Mouse (Mus musculus): ENCODE measurements around the gene Lzts2. TPM values are rescaled to one million over a fixed set of nuclear protein-coding genes. Genes with fewer than 3 reads are reported as not detected.

Lzts2 gene
- polyA plus RNA-seq, 1 experiment from 2014 or later: 69.1 TPM

GRCm38 (mm10) chr19:44988321-44988720, 25.9 kb upstream of the Lzts2 start:
- H3K4me3 ChIP-seq: peak overlapping the region; percentile 80
- peaks cover 32% of the 10 kb centered on the region for H3K27me3 ChIP-seq (ENCODE audit: insufficient read depth, poor library complexity, severe bottlenecking)
- DNase-seq (ENCODE audit: low spot score): no peak
- H3K36me3 ChIP-seq: peaks cover 6% of the 10 kb centered on the region; the same call in 1 of the 2 replicates
- WGBS: 26% methylated on average over 9 of the region's 9 CpGs
- peaks cover 49% of the 10 kb centered on the region for H3K4me1 ChIP-seq (replicated peaks)
- H3K27ac ChIP-seq: peak overlapping the region; percentile 88
- no peaks in the 10 kb centered on the region for H3K9me3 ChIP-seq

DNA sequence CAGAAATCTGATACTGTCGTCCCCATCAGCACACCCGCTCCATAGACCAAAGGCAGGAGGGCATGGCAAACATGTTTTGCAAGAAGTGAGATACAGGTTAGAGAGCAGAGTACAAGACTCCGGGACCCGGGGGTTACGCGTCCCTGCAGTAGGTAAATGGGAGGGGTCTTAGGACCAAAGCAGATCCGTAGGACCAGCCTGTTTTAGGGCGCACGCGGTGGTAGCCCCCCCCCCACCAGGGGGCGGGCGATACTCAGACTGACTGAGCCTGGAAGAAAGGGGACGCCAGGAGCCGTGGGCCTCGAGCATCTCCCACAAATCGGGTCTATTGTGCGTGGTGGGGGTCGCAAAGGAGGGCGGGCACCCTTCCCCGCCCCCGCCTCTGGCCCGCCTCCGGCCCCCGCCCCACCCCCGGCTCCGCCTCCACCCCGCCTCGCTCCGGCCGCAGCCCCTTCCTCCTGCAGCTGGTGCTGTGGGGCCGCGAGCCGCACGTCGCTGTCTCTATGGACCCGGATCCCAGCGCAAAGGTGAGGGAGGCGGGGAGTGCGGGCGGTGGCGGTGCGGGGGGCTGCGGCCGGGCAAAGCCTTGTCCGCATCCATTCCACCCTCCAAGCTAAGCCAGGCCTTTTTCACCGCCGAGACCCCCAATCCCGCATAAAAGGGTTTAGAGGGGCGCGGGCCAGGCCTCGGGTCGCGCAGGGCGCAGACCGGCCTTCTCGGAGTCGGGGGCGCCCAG, 25.2 kb upstream of the Lzts2 start, which contains the start of gene Sema4g:
TSS of gene Sema4g (plus strand) at position 271 of the 736 bp plus-strand sequence.
- WGBS: under 1% methylated on average over 53 of the region's 58 CpGs
- peak within 1 kb of the TSS; percentile 80 for H3K4me3 ChIP-seq
- no peaks in the 10 kb centered on the region for H3K9me3 ChIP-seq
- H3K4me1 ChIP-seq (replicated peaks): peaks cover 49% of the 10 kb centered on the region
- H3K27me3 ChIP-seq (ENCODE audit: insufficient read depth, poor library complexity, severe bottlenecking): peaks cover 32% of the 10 kb centered on the region
- DNase-seq (ENCODE audit: low spot score): peak; percentile 63
- peaks cover 3% of the 10 kb centered on the region; the same call in 1 of the 2 replicates for H3K36me3 ChIP-seq
- peak within 1 kb of the TSS; percentile 88 for H3K27ac ChIP-seq

DNA sequence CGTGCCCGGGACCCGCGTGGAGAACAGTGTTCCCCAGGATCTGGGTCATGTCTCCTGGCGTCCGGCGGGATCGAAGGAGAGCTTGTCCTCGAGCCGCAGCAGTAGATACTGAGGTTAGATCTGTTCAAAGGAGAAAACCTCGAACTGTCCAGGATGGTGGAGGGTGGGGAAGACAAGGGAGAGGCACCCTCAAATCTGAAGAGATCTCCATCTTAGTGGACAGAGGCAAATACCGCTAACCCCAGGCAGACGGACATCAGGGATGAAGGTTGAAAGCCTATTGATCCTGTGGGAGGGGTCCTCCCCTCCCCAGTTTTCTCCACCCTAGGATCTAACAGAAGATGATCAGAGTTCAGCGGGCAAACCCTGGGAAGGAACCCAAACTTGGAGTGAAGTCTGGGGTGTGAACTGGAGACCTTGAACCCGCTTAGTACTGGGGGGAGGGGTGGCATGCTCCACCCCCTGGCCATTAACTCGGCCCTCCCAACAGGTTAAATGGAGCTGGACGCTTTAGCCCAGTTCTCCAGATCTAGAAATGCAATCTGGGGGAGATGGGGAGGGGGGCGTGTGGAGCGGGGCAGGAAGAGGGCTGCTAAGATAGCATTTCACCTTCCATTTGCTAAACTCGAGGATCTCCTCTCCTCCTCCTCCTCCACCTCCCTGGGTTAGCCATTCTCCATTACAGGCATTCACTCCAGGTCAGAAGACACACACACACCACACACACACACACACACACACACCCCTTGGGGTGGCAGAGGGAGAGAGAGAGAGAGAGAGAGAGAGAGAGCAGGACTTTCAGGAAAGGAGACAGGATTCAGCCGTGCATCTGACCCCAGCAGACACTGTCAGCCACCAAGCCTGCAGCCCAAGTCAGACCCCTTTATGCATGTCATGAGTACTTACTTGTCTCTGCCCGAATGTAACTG, 24.4 kb upstream of the Lzts2 start:
- Histone ChIP-seq H3K27me3 (ENCODE audit: insufficient read depth, poor library complexity, severe bottlenecking) (peaks cover 32% of the 10 kb centered on the region), H3K27ac (peak overlapping the region; percentile 88), H3K9me3 (no peaks in the 10 kb centered on the region), H3K4me3 (peak overlapping the region; percentile 80), H3K36me3 (peaks cover 3% of the 10 kb centered on the region; the same call in 1 of the 2 replicates), H3K4me1 (replicated peaks) (peaks cover 49% of the 10 kb centered on the region)
- peak; percentile 12 for DNase-seq (ENCODE audit: low spot score)
- WGBS: 7% methylated on average over 22 of the region's 22 CpGs

GRCm38 (mm10) chr19:44991031-44991430, 23.2 kb upstream of the Lzts2 start:
- Histone ChIP-seq H3K36me3 (peaks cover 3% of the 10 kb centered on the region; the same call in 1 of the 2 replicates), H3K27me3 (ENCODE audit: insufficient read depth, poor library complexity, severe bottlenecking) (peaks cover 32% of the 10 kb centered on the region), H3K9me3 (no peaks in the 10 kb centered on the region), H3K27ac (no peak overlapping the region), H3K4me1 (replicated peaks) (peaks cover 49% of the 10 kb centered on the region), H3K4me3 (0 out of 2 replicates have a peak overlapping the region, but pooled peaks have one; percentile 80)
- 71% methylated on average over 8 of the region's 8 CpGs for WGBS
- no peak for DNase-seq (ENCODE audit: low spot score)

DNA sequence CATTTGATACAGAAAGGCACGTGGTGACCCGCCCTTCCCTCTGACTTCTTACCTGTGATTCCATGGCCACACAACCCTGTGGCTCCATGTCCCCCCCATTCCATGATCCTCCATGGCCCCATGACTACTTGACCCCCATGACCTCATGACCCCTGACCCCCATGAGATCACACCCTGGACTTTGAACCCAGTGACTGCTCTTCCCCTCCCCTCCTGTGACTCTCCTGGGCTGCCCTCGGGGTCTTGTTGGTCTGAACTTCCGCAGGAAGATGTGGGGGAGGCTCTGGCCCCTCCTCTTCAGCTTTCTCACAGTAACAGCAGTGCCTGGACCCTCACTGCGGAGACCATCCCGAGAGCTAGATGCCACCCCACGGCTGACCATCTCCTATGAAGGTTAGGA, 22.0 kb upstream of the Lzts2 start:
- Histone ChIP-seq H3K36me3 (peaks cover 11% of the 10 kb centered on the region), H3K4me1 (replicated peaks) (peaks cover 49% of the 10 kb centered on the region), H3K27me3 (ENCODE audit: insufficient read depth, poor library complexity, severe bottlenecking) (peaks cover 27% of the 10 kb centered on the region), H3K4me3 (no peak overlapping the region), H3K27ac (peak overlapping the region; percentile 23; the same call in 1 of the 2 replicates), H3K9me3 (no peaks in the 10 kb centered on the region)
- 45% methylated on average over 7 of the region's 7 CpGs for WGBS
- peak; percentile 18 for DNase-seq (ENCODE audit: low spot score)

GRCm38 (mm10) chr19:44992712-44993111, 21.5 kb upstream of the Lzts2 start:
- no peak overlapping the region for H3K4me3 ChIP-seq
- peaks cover 49% of the 10 kb centered on the region for H3K4me1 ChIP-seq (replicated peaks)
- peak overlapping the region; percentile 23; the same call in 1 of the 2 replicates for H3K27ac ChIP-seq
- no peaks in the 10 kb centered on the region for H3K9me3 ChIP-seq
- 61% methylated on average over 7 of the region's 7 CpGs for WGBS
- no peak for DNase-seq (ENCODE audit: low spot score)
- H3K27me3 ChIP-seq (ENCODE audit: insufficient read depth, poor library complexity, severe bottlenecking): peaks cover 22% of the 10 kb centered on the region
- H3K36me3 ChIP-seq: peaks cover 16% of the 10 kb centered on the region

DNA sequence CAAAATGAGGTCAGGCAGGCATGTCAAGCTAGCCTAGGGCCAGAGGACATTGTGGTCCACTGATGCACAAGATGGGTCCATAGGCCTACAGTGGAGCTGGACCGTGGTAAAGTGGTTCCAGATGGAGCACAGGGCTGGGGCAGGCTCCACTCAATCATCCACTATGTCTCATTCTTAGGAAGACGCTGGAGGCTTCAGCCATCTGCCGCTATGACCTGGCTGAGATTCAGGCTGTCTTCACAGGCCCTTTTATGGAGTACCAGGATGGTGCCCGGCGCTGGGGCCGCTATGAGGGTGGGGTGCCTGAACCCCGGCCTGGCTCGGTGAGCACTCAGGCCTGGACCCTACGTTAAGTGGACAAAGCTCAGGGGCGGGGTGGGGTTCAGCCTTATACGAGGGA, 16.4 kb upstream of the Lzts2 start:
- Histone ChIP-seq H3K9me3 (no peaks in the 10 kb centered on the region), H3K36me3 (peaks cover 65% of the 10 kb centered on the region), H3K4me1 (replicated peaks) (peaks cover 13% of the 10 kb centered on the region), H3K4me3 (no peak overlapping the region), H3K27me3 (ENCODE audit: insufficient read depth, poor library complexity, severe bottlenecking) (no peaks in the 10 kb centered on the region), H3K27ac (no peak overlapping the region)
- 87% methylated on average over 11 of the region's 11 CpGs for WGBS
- no peak for DNase-seq (ENCODE audit: low spot score)

DNA sequence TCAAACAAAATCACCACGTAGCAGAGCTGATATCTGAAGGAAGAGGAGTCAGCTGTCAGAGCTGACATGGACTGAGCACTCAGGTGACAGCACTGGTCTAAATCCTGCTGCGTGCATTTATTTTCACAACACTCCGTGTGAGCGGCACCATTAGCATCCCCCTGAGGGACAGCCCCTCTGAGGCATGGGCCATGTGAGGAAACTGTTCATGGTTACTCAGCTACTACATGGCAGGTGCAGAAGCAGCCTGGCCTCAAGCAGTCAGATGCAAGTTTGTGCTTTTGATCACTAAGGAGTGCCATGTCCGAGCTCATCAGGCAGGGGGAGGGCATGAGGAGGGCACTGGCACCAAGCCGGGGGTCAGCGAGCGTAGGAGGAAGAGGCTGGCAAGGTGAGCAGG, 14.6 kb upstream of the Lzts2 start:
- 92% methylated on average over 8 of the region's 8 CpGs for WGBS

GRCm38 (mm10) chr19:45002301-45002700, 11.9 kb upstream of the Lzts2 start:
- Histone ChIP-seq H3K27ac (no peak overlapping the region), H3K4me1 (replicated peaks) (peaks cover 30% of the 10 kb centered on the region), H3K4me3 (no peak overlapping the region), H3K27me3 (ENCODE audit: insufficient read depth, poor library complexity, severe bottlenecking) (no peaks in the 10 kb centered on the region), H3K36me3 (peaks cover 73% of the 10 kb centered on the region), H3K9me3 (no peaks in the 10 kb centered on the region)
- 62% methylated on average over 3 of the region's 3 CpGs for WGBS
- DNase-seq (ENCODE audit: low spot score): no peak

More for the DNA sequence above, 14.6 kb upstream of the Lzts2 start:
- Histone ChIP-seq H3K36me3 (peaks cover 80% of the 10 kb centered on the region), H3K4me1 (replicated peaks) (peaks cover 12% of the 10 kb centered on the region; the same call in 1 of the 2 replicates), H3K27ac (no peak overlapping the region), H3K4me3 (no peak overlapping the region), H3K27me3 (ENCODE audit: insufficient read depth, poor library complexity, severe bottlenecking) (no peaks in the 10 kb centered on the region), H3K9me3 (no peaks in the 10 kb centered on the region)
- no peak for DNase-seq (ENCODE audit: low spot score)

- Histone ChIP-seq H3K9me3 (no peaks in the 10 kb centered on the region), H3K4me3 (no peak overlapping the region), H3K36me3 (peaks cover 71% of the 10 kb centered on the region), H3K27ac (no peak overlapping the region), H3K27me3 (ENCODE audit: insufficient read depth, poor library complexity, severe bottlenecking) (no peaks in the 10 kb centered on the region), H3K4me1 (replicated peaks) (peaks cover 43% of the 10 kb centered on the region)
- WGBS: 93% methylated on average over 7 of the region's 7 CpGs
- no peak for DNase-seq (ENCODE audit: low spot score)
Measured at GRCm38 (mm10) chr19:45003740-45004516, 10.3 kb upstream of the Lzts2 start.

- no peak for DNase-seq (ENCODE audit: low spot score)
- H3K9me3 ChIP-seq: no peaks in the 10 kb centered on the region
- peak within 1 kb of the TSS; percentile 99 for H3K4me3 ChIP-seq
- peaks cover 43% of the 10 kb centered on the region for H3K4me1 ChIP-seq (replicated peaks)
- peak within 1 kb of the TSS; percentile 91 for H3K27ac ChIP-seq
- no peaks in the 10 kb centered on the region for H3K27me3 ChIP-seq (ENCODE audit: insufficient read depth, poor library complexity, severe bottlenecking)
- 11% methylated on average over 16 of the region's 16 CpGs for WGBS
- H3K36me3 ChIP-seq: peaks cover 71% of the 10 kb centered on the region
Measured at GRCm38 (mm10) chr19:45005444-45005843, 8.8 kb upstream of the Lzts2 start, which contains the start of gene Twnk. TSS of gene Twnk (plus strand) at chr19:45005663.

Data from hindbrain, embryonic 10.5 days (tissue).